Comparison of ENCODE assay signal across 8 mouse cellular contexts in the genomic region with DNA sequence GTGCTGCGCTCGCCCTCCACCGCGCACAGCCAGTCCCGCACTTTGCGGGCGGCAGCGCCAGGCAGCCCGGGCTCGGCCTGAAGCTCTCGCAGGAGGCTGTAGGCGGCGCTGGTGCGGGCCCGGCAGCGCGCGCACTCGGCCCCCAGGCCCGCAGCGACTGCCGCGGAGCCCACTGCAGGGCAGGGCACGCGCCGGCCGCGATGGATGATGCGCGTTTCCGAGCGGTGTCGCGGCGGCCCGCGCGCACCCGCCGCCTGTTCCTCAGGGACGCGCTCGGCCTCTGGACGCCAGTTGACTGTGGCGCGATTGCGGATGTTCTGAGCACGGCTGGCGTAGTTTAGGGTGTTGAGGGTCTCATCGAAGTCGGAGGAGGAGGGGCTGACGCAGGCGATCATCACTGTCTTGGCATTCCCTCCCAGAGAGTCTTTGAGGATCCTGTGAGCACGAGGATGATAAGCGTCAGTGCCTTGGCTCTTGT. TPM values are rescaled to one million over a fixed set of nuclear protein-coding genes. Genes with fewer than 3 reads are reported as not detected.
DNase-seq lines count a peak whose midpoint lies in the region; ATAC-seq and TF ChIP-seq lines count a peak whose summit lies in the region.

No protein-coding gene starts in this region.

- no peaks in the 10 kb centered on the region for H3K9me3 ChIP-seq in heart, embryonic 12.5 days (replicated peaks)
- H3K9me3 ChIP-seq in embryonic facial prominence, embryonic 15.5 days (replicated peaks) = no peaks in the 10 kb centered on the region
- no peaks in the 10 kb centered on the region for H3K9me3 ChIP-seq in hindbrain, embryonic 16.5 days (ENCODE audit: control insufficient read depth, low read length)
- no peaks in the 10 kb centered on the region for H3K9me3 ChIP-seq in liver, embryonic 12.5 days (replicated peaks)

- peak overlapping the region; percentile 71 for H3K9ac ChIP-seq in heart, embryonic 12.5 days
- peak overlapping the region; percentile 18; the same call in 1 of the 2 replicates for H3K9ac ChIP-seq in embryonic facial prominence, embryonic 15.5 days
- H3K9ac ChIP-seq in hindbrain, embryonic 16.5 days (ENCODE audit: low read depth, low read length) = peak overlapping the region; percentile 53
- H3K9ac ChIP-seq in liver, embryonic 12.5 days = no peak overlapping the region

- DNase-seq in heart, adult 8-10 months (ENCODE audit: low spot score) = no peak
- DNase-seq in brain, embryonic 14.5 days (ENCODE audit: low read depth) = peak; percentile 92
- DNase-seq in right cerebral cortex, postnatal 10 days (ENCODE audit: low spot score in 2 of 2) = peak; percentile 80 to 84

- peaks cover 11% of the 10 kb centered on the region for H3K4me1 ChIP-seq in heart, embryonic 12.5 days (replicated peaks)
- peaks cover 25% of the 10 kb centered on the region for H3K4me1 ChIP-seq in embryonic facial prominence, embryonic 15.5 days
- peaks cover 9% of the 10 kb centered on the region; the same call in 1 of the 2 replicates for H3K4me1 ChIP-seq in hindbrain, embryonic 16.5 days (ENCODE audit: control insufficient read depth, insufficient read depth, low read depth, low read length)
- peaks cover 13% of the 10 kb centered on the region for H3K4me1 ChIP-seq in liver, embryonic 12.5 days

- H3K36me3 ChIP-seq in heart, embryonic 12.5 days = peaks cover 5% of the 10 kb centered on the region
- H3K36me3 ChIP-seq in embryonic facial prominence, embryonic 15.5 days = peaks cover 39% of the 10 kb centered on the region
- H3K36me3 ChIP-seq in hindbrain, embryonic 16.5 days (ENCODE audit: control insufficient read depth, insufficient read depth, low read length) = no peaks in the 10 kb centered on the region
- H3K36me3 ChIP-seq in liver, embryonic 12.5 days = no peaks in the 10 kb centered on the region

- 2% methylated on average over 55 of the region's 55 CpGs for WGBS in heart, embryonic 12.5 days
- WGBS in embryonic facial prominence, embryonic 15.5 days = 5% methylated on average over 55 of the region's 55 CpGs
- WGBS in hindbrain, embryonic 16.5 days = 1% methylated on average over 55 of the region's 55 CpGs
- 2% methylated on average over 55 of the region's 55 CpGs for WGBS in liver, embryonic 12.5 days (ENCODE audit: insufficient replicate concordance)

- peak overlapping the region; percentile 47 for H3K4me3 ChIP-seq in heart, embryonic 12.5 days
- H3K4me3 ChIP-seq in embryonic facial prominence, embryonic 15.5 days (replicated peaks) = peak overlapping the region; percentile 43
- H3K4me3 ChIP-seq in hindbrain, embryonic 16.5 days (ENCODE audit: low read length) = peak overlapping the region; percentile 53
- H3K4me3 ChIP-seq in liver, embryonic 12.5 days = peak overlapping the region; percentile 43

- peaks cover 36% of the 10 kb centered on the region for H3K27me3 ChIP-seq in heart, embryonic 12.5 days (replicated peaks)
- H3K27me3 ChIP-seq in embryonic facial prominence, embryonic 15.5 days = peaks cover 4% of the 10 kb centered on the region
- H3K27me3 ChIP-seq in hindbrain, embryonic 16.5 days (replicated peaks; ENCODE audit: control insufficient read depth, insufficient read depth, low read length) = 0 out of 2 replicates have a peak, but pooled peaks cover 2% of the 10 kb centered on the region
- H3K27me3 ChIP-seq in liver, embryonic 12.5 days (replicated peaks) = peaks cover 56% of the 10 kb centered on the region

- peak overlapping the region; percentile 79 for H3K4me2 ChIP-seq in heart, embryonic 12.5 days
- H3K4me2 ChIP-seq in embryonic facial prominence, embryonic 15.5 days (replicated peaks) = peak overlapping the region; percentile 71
- H3K4me2 ChIP-seq in hindbrain, embryonic 16.5 days (ENCODE audit: low read length) = peak overlapping the region; percentile 61
- H3K4me2 ChIP-seq in liver, embryonic 12.5 days = peak overlapping the region; percentile 72

- TF ChIP-seq CTCF in brain, embryonic 14.5 days (IDR thresholded peaks at IDR 0.05; ENCODE audit: borderline replicate concordance, extremely low read depth, insufficient read depth, insufficient read length) = peak; percentile 63

- TF ChIP-seq POLR2A in brain, embryonic 14.5 days (IDR thresholded peaks at IDR 0.05; ENCODE audit: borderline replicate concordance, extremely low read depth, insufficient read depth, insufficient read length, poor library complexity, severe bottlenecking) = peak; percentile 47; the same call in 1 of the 2 replicates

- no peak overlapping the region for H3K27ac ChIP-seq in heart, embryonic 12.5 days (ENCODE audit: poor library complexity, severe bottlenecking)
- H3K27ac ChIP-seq in embryonic facial prominence, embryonic 15.5 days (replicated peaks) = no peak overlapping the region
- H3K27ac ChIP-seq in hindbrain, embryonic 16.5 days (ENCODE audit: low read depth, low read length) = peak overlapping the region; percentile 48
- no peak overlapping the region for H3K27ac ChIP-seq in liver, embryonic 12.5 days

- ATAC-seq in heart, embryonic 12.5 days (ENCODE audit: insufficient number of reproducible peaks, low FRiP score) = peak; percentile 43; the same call in 1 of the 2 replicates
- peak; percentile 63; the same call in 1 of the 2 replicates for ATAC-seq in embryonic facial prominence, embryonic 15.5 days (ENCODE audit: insufficient number of reproducible peaks, low FRiP score, low TSS enrichment, low read depth)
- peak; percentile 92 for ATAC-seq in hindbrain, embryonic 16.5 days
- ATAC-seq in liver, embryonic 12.5 days = no peak; the same call in 1 of the 2 replicates
- no peak for ATAC-seq in inflammation-experienced regulatory T-cells, adult 6 months

RNA-seq across cellular contexts. Expression of gene Kif7, which starts 5.4 kb away (rescaled TPM):
- polyA plus RNA-seq in heart, embryonic 12.5 days (2016; fragmentation: Nextera tagmentation; extraction: Ambion mirVana) = 4.0 and 4.1 TPM in 2 replicates
- 1 to 10 TPM; 1.2 to 1.4 (median 1.2) TPM for total RNA-seq in heart, adult 8-10 months (2022)
- polyA plus RNA-seq in brain, embryonic 14.5 days (2012; rRNA removed) = 4.8 and 5.4 TPM in 2 replicates
- 6.2 and 7.6 TPM in 2 replicates for polyA plus RNA-seq in embryonic facial prominence, embryonic 15.5 days (2015; fragmentation: Nextera tagmentation; extraction: Ambion mirVana)
- 1.6 and 1.7 TPM in 2 replicates for polyA plus RNA-seq in hindbrain, embryonic 16.5 days (2015; fragmentation: Nextera tagmentation; extraction: Ambion mirVana)
- polyA plus RNA-seq in liver, embryonic 12.5 days (2016; fragmentation: Nextera tagmentation; extraction: Ambion mirVana) = 1.4 and 1.7 TPM in 2 replicates
- under 1 TPM; 0.20 to 0.55 (median 0.31) TPM for polyA plus RNA-seq in inflammation-experienced regulatory T-cells, adult 6 months (2017; shearing (Covaris generic))

RNA-seq across cellular contexts. Expression of gene Plin1, which starts 22.5 kb away (rescaled TPM):
- not detected in 2 replicates for polyA plus RNA-seq in heart, embryonic 12.5 days (2016; fragmentation: Nextera tagmentation; extraction: Ambion mirVana)
- total RNA-seq in heart, adult 8-10 months (2022) = 1 to 10 TPM; 4.4 to 5.6 (median 5.0) TPM
- polyA plus RNA-seq in brain, embryonic 14.5 days (2012; rRNA removed) = 0.23 TPM in 2 replicates
- polyA plus RNA-seq in embryonic facial prominence, embryonic 15.5 days (2015; fragmentation: Nextera tagmentation; extraction: Ambion mirVana) = 0.05 TPM in 1 of 2 replicates, not detected in the other
- polyA plus RNA-seq in hindbrain, embryonic 16.5 days (2015; fragmentation: Nextera tagmentation; extraction: Ambion mirVana) = 0.19 and 0.46 TPM in 2 replicates
- not detected in 2 replicates for polyA plus RNA-seq in liver, embryonic 12.5 days (2016; fragmentation: Nextera tagmentation; extraction: Ambion mirVana)
- under 1 TPM in 1 of 3 experiments, not detected in 2; 0.79 TPM for polyA plus RNA-seq in inflammation-experienced regulatory T-cells, adult 6 months (2017; shearing (Covaris generic))

RNA-seq across cellular contexts. Expression of gene Pex11a, which starts 32.8 kb away (rescaled TPM):
- 7.5 and 7.7 TPM in 2 replicates for polyA plus RNA-seq in heart, embryonic 12.5 days (2016; fragmentation: Nextera tagmentation; extraction: Ambion mirVana)
- 10 to 100 TPM; 15.7 to 29.2 (median 22.4) TPM for total RNA-seq in heart, adult 8-10 months (2022)
- 11.1 and 13.3 TPM in 2 replicates for polyA plus RNA-seq in brain, embryonic 14.5 days (2012; rRNA removed)
- polyA plus RNA-seq in embryonic facial prominence, embryonic 15.5 days (2015; fragmentation: Nextera tagmentation; extraction: Ambion mirVana) = 12.8 and 13.0 TPM in 2 replicates
- polyA plus RNA-seq in hindbrain, embryonic 16.5 days (2015; fragmentation: Nextera tagmentation; extraction: Ambion mirVana) = 13.2 and 13.6 TPM in 2 replicates
- 1.3 TPM in 2 replicates for polyA plus RNA-seq in liver, embryonic 12.5 days (2016; fragmentation: Nextera tagmentation; extraction: Ambion mirVana)
- polyA plus RNA-seq in inflammation-experienced regulatory T-cells, adult 6 months (2017; shearing (Covaris generic)) = 1 to 10 TPM; 2.1 to 5.1 (median 3.1) TPM

RNA-seq across cellular contexts. Expression of gene Wdr93, which starts 32.8 kb away (rescaled TPM):
- 4.4 and 4.9 TPM in 2 replicates for polyA plus RNA-seq in heart, embryonic 12.5 days (2016; fragmentation: Nextera tagmentation; extraction: Ambion mirVana)
- total RNA-seq in heart, adult 8-10 months (2022) = not detected
- 0.23 and 0.33 TPM in 2 replicates for polyA plus RNA-seq in brain, embryonic 14.5 days (2012; rRNA removed)
- 1.4 and 3.1 TPM in 2 replicates for polyA plus RNA-seq in embryonic facial prominence, embryonic 15.5 days (2015; fragmentation: Nextera tagmentation; extraction: Ambion mirVana)
- polyA plus RNA-seq in hindbrain, embryonic 16.5 days (2015; fragmentation: Nextera tagmentation; extraction: Ambion mirVana) = 0.51 and 0.52 TPM in 2 replicates
- 0.07 and 0.11 TPM in 2 replicates for polyA plus RNA-seq in liver, embryonic 12.5 days (2016; fragmentation: Nextera tagmentation; extraction: Ambion mirVana)
- polyA plus RNA-seq in inflammation-experienced regulatory T-cells, adult 6 months (2017; shearing (Covaris generic)) = under 1 TPM in 1 of 3 experiments, not detected in 2; 0.25 TPM

RNA-seq across cellular contexts. Expression of gene Ticrr, which starts 50.2 kb away (rescaled TPM):
- polyA plus RNA-seq in heart, embryonic 12.5 days (2016; fragmentation: Nextera tagmentation; extraction: Ambion mirVana) = 7.7 and 8.5 TPM in 2 replicates
- total RNA-seq in heart, adult 8-10 months (2022) = under 1 TPM in 1 of 4 experiments, not detected in 3; 0.14 TPM
- polyA plus RNA-seq in brain, embryonic 14.5 days (2012; rRNA removed) = 3.1 and 3.2 TPM in 2 replicates
- 8.3 and 8.9 TPM in 2 replicates for polyA plus RNA-seq in embryonic facial prominence, embryonic 15.5 days (2015; fragmentation: Nextera tagmentation; extraction: Ambion mirVana)
- polyA plus RNA-seq in hindbrain, embryonic 16.5 days (2015; fragmentation: Nextera tagmentation; extraction: Ambion mirVana) = 1.8 and 2.1 TPM in 2 replicates
- polyA plus RNA-seq in liver, embryonic 12.5 days (2016; fragmentation: Nextera tagmentation; extraction: Ambion mirVana) = 12.0 and 12.7 TPM in 2 replicates
- 1 to 10 TPM in 2 of 3 experiments, under 1 TPM in 1; 0.95 to 3.8 (median 1.3) TPM for polyA plus RNA-seq in inflammation-experienced regulatory T-cells, adult 6 months (2017; shearing (Covaris generic))

Comparison
In these comparisons a context has a peak if more than half of its experiments do, and no peak if none do; other contexts are left out.
1. ATAC-seq: peak in heart, embryonic 12.5 days (single experiment), embryonic facial prominence, embryonic 15.5 days (single experiment) and hindbrain, embryonic 16.5 days (single experiment); none in liver, embryonic 12.5 days (single experiment) and inflammation-experienced regulatory T-cells, adult 6 months (single experiment).
2. Peak in every context shown above with its lines, with median percentiles within 50 percentile points of each other: H3K4me2 ChIP-seq and H3K4me3 ChIP-seq.